Comparison of ENCODE assay signal across 18 mouse cellular contexts in genomic region chr1:133950061-133950782, GRCm38 (mm10). TPM values are rescaled to one million over a fixed set of nuclear protein-coding genes. Genes with fewer than 3 reads are reported as not detected.
DNase-seq lines count a peak whose midpoint lies in the region; TF ChIP-seq lines count a peak whose summit lies in the region.
"Had no signal": no experiment of that assay in that cellular context is flagged by ENCODE, and none has a peak within 500 bp of the region (broad histone marks: within the 10 kb centered on the region; RNA-seq: fewer than 3 reads in every experiment).

No protein-coding gene starts in this region.

- 0 out of 2 replicates have a peak, but pooled peaks cover 3% of the 10 kb centered on the region for H3K27me3 ChIP-seq in heart, embryonic 10.5 days (ENCODE audit: insufficient read depth, poor library complexity, severe bottlenecking)
- H3K27me3 ChIP-seq in liver, adult 2 months (ENCODE audit: control insufficient read depth, insufficient read depth, low read length): no peaks in the 10 kb centered on the region
- H3K27me3 ChIP-seq: Patski had no signal

- no peak for TF ChIP-seq CTCF in liver, adult 2 months (IDR thresholded peaks at IDR 0.05; ENCODE audit: low read depth, low read length)

- no peak overlapping the region for H3K9ac ChIP-seq in liver, adult 2 months (ENCODE audit: low read depth, low read length)
- H3K9ac ChIP-seq: limb, embryonic 12.5 days had no signal

- DNase-seq in heart, embryonic 10.5 days (ENCODE audit: low spot score): peak; percentile 86
- DNase-seq in heart, postnatal 10 days: no peak
- peak; percentile 20 for DNase-seq in c-Kit-negative CD71-positive TER-119-positive erythroid progenitor cells, embryonic 14.5 days (ENCODE audit: low read depth, low spot score)
- DNase-seq in liver, adult 2 months (ENCODE audit: extremely low read depth, low read depth, low spot score): peak; percentile 26
- DNase-seq in naive thymus-derived CD4-positive, alpha-beta T cell, adult 2 months (ENCODE audit: low read depth): peak; percentile 22
- DNase-seq in cerebellum, postnatal 14 days: no peak
- DNase-seq in layer of hippocampus, postnatal 10 days (ENCODE audit: low spot score in 2 of 2): no peak
- DNase-seq in urinary bladder, postnatal 4 days (ENCODE audit: low spot score in 2 of 2): no peak
- DNase-seq: adrenal gland, adult 8-10 months; cerebellum, adult 11 months; heart, adult 18-20 months; kidney, postnatal 25 days; layer of hippocampus, postnatal 36 days had no signal

- no peaks in the 10 kb centered on the region for H3K36me3 ChIP-seq in heart, embryonic 10.5 days
- no peaks in the 10 kb centered on the region; the same call in 1 of the 2 replicates for H3K36me3 ChIP-seq in liver, adult 2 months (ENCODE audit: control insufficient read depth, insufficient read depth, low read length)
- H3K36me3 ChIP-seq: limb, embryonic 12.5 days had no signal

- H3K4me3 ChIP-seq in heart, embryonic 10.5 days: no peak overlapping the region
- H3K4me3 ChIP-seq in liver, adult 2 months (ENCODE audit: insufficient read depth, low read depth, low read length): no peak overlapping the region
- H3K4me3 ChIP-seq: erythroblast, embryonic 14.5 days; limb, embryonic 12.5 days had no signal

- intact Hi-C loops in heart, postnatal 10 days (cut with DNase I): no loop called here

- H3K4me1 ChIP-seq in heart, embryonic 10.5 days: peaks cover 34% of the 10 kb centered on the region
- H3K4me1 ChIP-seq in liver, adult 2 months (ENCODE audit: control insufficient read depth, insufficient read depth, low read length): peaks cover 12% of the 10 kb centered on the region
- H3K4me1 ChIP-seq: limb, embryonic 12.5 days had no signal

- WGBS in heart, embryonic 10.5 days: 67% methylated on average over 7 of the region's 7 CpGs
- 41% methylated on average over 7 of the region's 7 CpGs for WGBS in liver, adult 2 months

- no peak for TF ChIP-seq POLR2A in liver, adult 2 months (IDR thresholded peaks at IDR 0.05; ENCODE audit: extremely low read depth, insufficient read depth, low read length)

- no peaks in the 10 kb centered on the region for H3K79me2 ChIP-seq in liver, adult 2 months (ENCODE audit: control insufficient read depth, insufficient read depth, low read length)

- H3K27ac ChIP-seq in heart, embryonic 10.5 days: peak overlapping the region; percentile 32; the same call in 1 of the 2 replicates
- no peak overlapping the region for H3K27ac ChIP-seq in liver, adult 2 months (replicated peaks; ENCODE audit: insufficient read depth, low read depth, low read length)
- H3K27ac ChIP-seq: limb, embryonic 12.5 days had no signal

- H3K9me3 ChIP-seq in heart, embryonic 10.5 days: no peaks in the 10 kb centered on the region
- H3K9me3 ChIP-seq: limb, embryonic 12.5 days had no signal

RNA-seq across cellular contexts. Expression of gene Prelp, which starts 29.0 kb away (rescaled TPM):
- 0.16 and 0.31 TPM in 2 replicates for polyA plus RNA-seq in heart, embryonic 10.5 days (2016; fragmentation: Nextera tagmentation; extraction: Ambion mirVana)
- 10 to 100 TPM; 27.2 TPM for total RNA-seq in heart, postnatal 10 days (2021)
- 6.6 and 9.3 TPM in 2 replicates for total RNA-seq in liver, adult 2 months (2014; rRNA removed)
- polyA plus RNA-seq in liver, adult 2 months (2012; rRNA removed): 23.8 and 27.2 TPM in 2 replicates
- 1 to 10 TPM; 4.1 to 4.6 TPM for total RNA-seq in layer of hippocampus, postnatal 10 days (2021)
- polyA plus RNA-seq: erythroblast, embryonic 14.5 days; inflammation-experienced regulatory T-cells, adult 6 months had no signal

RNA-seq across cellular contexts. Expression of gene Optc, which starts 42.4 kb away (rescaled TPM):
- 0.16 and 0.69 TPM in 2 replicates for polyA plus RNA-seq in heart, embryonic 10.5 days (2016; fragmentation: Nextera tagmentation; extraction: Ambion mirVana)
- total RNA-seq in heart, postnatal 10 days (2021): under 1 TPM; 0.35 to 0.67 TPM
- not detected in 2 replicates for total RNA-seq in liver, adult 2 months (2014; rRNA removed)
- polyA plus RNA-seq in liver, adult 2 months (2012; rRNA removed): not detected in 2 replicates
- 1 to 10 TPM in 1 of 2 experiments, under 1 TPM in 1; 0.94 to 1.1 TPM for total RNA-seq in layer of hippocampus, postnatal 10 days (2021)
- total RNA-seq: megakaryocyte, adult 5-6 weeks had no signal
- polyA plus RNA-seq: erythroblast, embryonic 14.5 days; inflammation-experienced regulatory T-cells, adult 6 months had no signal

Comparison
In these comparisons a context has a peak if more than half of its experiments do, and no peak if none do; other contexts are left out.
1. DNase-seq: peak in heart, embryonic 10.5 days (single experiment), c-Kit-negative CD71-positive TER-119-positive erythroid progenitor cells, embryonic 14.5 days (single experiment), liver, adult 2 months (single experiment) and naive thymus-derived CD4-positive, alpha-beta T cell, adult 2 months (single experiment); none in heart, postnatal 10 days (0 of 2), cerebellum, postnatal 14 days (0 of 2), layer of hippocampus, postnatal 10 days (0 of 2) and urinary bladder, postnatal 4 days (0 of 2).